Mouse (Mus musculus) myocyte (in vitro differentiated cells): ENCODE data around the gene Sema3a. TPM values are rescaled to one million over a fixed set of nuclear protein-coding genes. Genes with fewer than 3 reads are reported as not detected.
"Not testable (repeated sequence)": the region's sequence is repeated elsewhere in the genome, so short reads cannot be mapped to it uniquely, and the experiment has no call there.

Experiments used
- H3K27me3 ChIP-seq: one replicate; pipeline ENCODE4 v1.6.1; 2011; ENCODE audit not compliant: control insufficient read depth, insufficient read depth, insufficient read length
- H3K36me3 ChIP-seq: one replicate; pipeline ENCODE4 v1.6.1; 2011; ENCODE audit not compliant: control insufficient read depth, insufficient read depth
- H3K4me2 ChIP-seq: one replicate; pipeline ENCODE4 v1.6.1; 2011; ENCODE audit warnings: low read depth, control low read depth
- H3K4me3 ChIP-seq: one replicate; pipeline ENCODE4 v1.5.1; 2011; ENCODE audit warnings: mild to moderate bottlenecking, control low read depth, moderate library complexity
- H3K79me2 ChIP-seq: one replicate; pipeline ENCODE4 v1.6.1; 2011; ENCODE audit not compliant: control insufficient read depth, insufficient read depth
- H3ac ChIP-seq: one replicate; pipeline ENCODE4 v1.6.1; 2011; ENCODE audit not compliant: control insufficient read depth, insufficient read length
- CEBPB ChIP-seq: IDR thresholded peaks from 2 replicates; pipeline ENCODE4 v1.6.1; 2011; ENCODE audit warnings: mild to moderate bottlenecking, moderate library complexity; ENCODE audit not compliant: poor library complexity, insufficient read depth, severe bottlenecking
- E2F4 ChIP-seq: IDR thresholded peaks from one replicate; pipeline ENCODE4 v1.6.1; 2011; ENCODE audit warnings: mild to moderate bottlenecking, control low read depth, moderate library complexity; ENCODE audit not compliant: insufficient read depth
- MAX ChIP-seq: IDR thresholded peaks from one replicate; pipeline ENCODE4 v1.6.1; 2011; ENCODE audit warnings: low read depth, mild to moderate bottlenecking, control low read depth
- MYOD1 ChIP-seq, 3 experiments: IDR thresholded peaks; one replicate each; pipeline ENCODE4 v1.6.1; 2011; ENCODE audit warnings: control low read depth in 2 of 3, low read depth in 2 of 3, mild to moderate bottlenecking in 2 of 3, moderate library complexity in 1 of 3; ENCODE audit not compliant: insufficient read length in 2 of 3, control insufficient read depth in 1 of 3
- MYOG ChIP-seq, 3 experiments: IDR thresholded peaks; one replicate each; pipeline ENCODE4 v1.6.1; 2011; ENCODE audit warnings: control low read depth in 2 of 3, low read depth in 2 of 3, mild to moderate bottlenecking in 2 of 3; ENCODE audit not compliant: insufficient read length in 2 of 3, control insufficient read depth in 1 of 3, insufficient read depth in 1 of 3
- POLR2A ChIP-seq: IDR thresholded peaks from one replicate; pipeline ENCODE4 v1.6.1; 2011; ENCODE audit warnings: low read depth, mild to moderate bottlenecking, control low read depth, moderate library complexity; ENCODE audit not compliant: insufficient read length
- POLR2AphosphoS2 ChIP-seq: IDR thresholded peaks from one replicate; pipeline ENCODE4 v1.6.1; 2011; ENCODE audit warnings: low read depth, control low read depth; ENCODE audit not compliant: insufficient read length
- REST ChIP-seq: IDR thresholded peaks from one replicate; pipeline ENCODE4 v1.6.1; 2011; ENCODE audit warnings: mild to moderate bottlenecking, control low read depth, moderate library complexity; ENCODE audit not compliant: insufficient read depth, insufficient read length
- SRF ChIP-seq: IDR thresholded peaks from one replicate; pipeline ENCODE4 v1.6.1; 2011; ENCODE audit warnings: low read depth; ENCODE audit not compliant: control insufficient read depth, insufficient read length
- TCF12 ChIP-seq: IDR thresholded peaks from one replicate; pipeline ENCODE4 v1.6.1; 2011; ENCODE audit warnings: mild to moderate bottlenecking, control low read depth; ENCODE audit not compliant: poor library complexity, insufficient read depth, severe bottlenecking
- TCF3 ChIP-seq: IDR thresholded peaks from one replicate; pipeline ENCODE4 v1.6.1; 2011; ENCODE audit warnings: low read depth, control low read depth; ENCODE audit not compliant: insufficient read length
- USF1 ChIP-seq: IDR thresholded peaks from one replicate; pipeline ENCODE4 v1.6.1; 2011; ENCODE audit warnings: low read depth, mild to moderate bottlenecking, control low read depth, moderate library complexity
- polyA plus RNA-seq: library from polyadenylated mRNA; unstranded; fragments of >200 nt; fragmentation: generic; extraction: Trizol; gene quantifications from one replicate; pipeline ENCODE4 v1.2.1, GENCODE M21; 2012; ENCODE audit warnings: missing spikeins

Gene Sema3a
- polyA plus RNA-seq, 1 experiment, result 7.2 TPM

- Histone ChIP-seq H3K79me2 (no peaks in the 10 kb centered on the region), H3K27me3 (no peaks in the 10 kb centered on the region), H3ac (no peak overlapping the region), H3K4me2 (no peak overlapping the region), H3K36me3 (peaks cover 7% of the 10 kb centered on the region), H3K4me3 (no peak overlapping the region)
- no peak for TF ChIP-seq MYOD1 (IDR thresholded peaks at IDR 0.05; ENCODE audit: control insufficient read depth in 1 of 3, insufficient read length in 2 of 3, low read depth in 2 of 3)
- TF ChIP-seq SRF, result no peak
- TF ChIP-seq POLR2A, result no peak
- no peak for TF ChIP-seq POLR2AphosphoS2
- no peak for TF ChIP-seq USF1
- no peak for TF ChIP-seq MYOG (IDR thresholded peaks at IDR 0.05; ENCODE audit: control insufficient read depth in 1 of 3, insufficient read depth in 1 of 3, insufficient read length in 2 of 3, low read depth in 2 of 3)
- no peak for TF ChIP-seq CEBPB
- no peak for TF ChIP-seq E2F4
- TF ChIP-seq TCF3, result no peak
- no peak for TF ChIP-seq REST
- TF ChIP-seq MAX, result no peak
- TF ChIP-seq TCF12, result no peak
These were observed 345.1 kb downstream of the Sema3a start for GRCm38 (mm10) chr5:13470057-13470905.

DNA sequence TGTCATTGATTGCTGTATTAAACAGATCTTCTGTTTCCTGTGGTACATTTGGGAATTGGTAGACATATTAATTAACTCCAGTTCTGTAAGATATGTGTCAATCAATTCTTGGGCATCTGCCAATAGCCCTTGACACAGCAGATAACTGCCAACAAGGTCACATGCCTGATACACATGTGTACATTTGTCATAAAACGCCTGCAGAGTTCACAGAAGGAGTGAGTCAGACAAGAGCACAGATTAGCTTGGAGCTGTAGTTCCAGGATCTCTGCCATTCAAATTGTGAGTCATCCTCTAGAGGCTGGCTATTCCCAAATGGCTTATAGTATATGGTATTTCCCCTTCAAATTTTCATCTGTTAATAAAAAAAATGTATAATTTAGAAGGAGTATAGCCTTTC lies 352.4 kb downstream of the Sema3a start:
- Histone ChIP-seq H3K79me2 (no peaks in the 10 kb centered on the region), H3K4me2 (no peak overlapping the region), H3K27me3 (no peaks in the 10 kb centered on the region), H3ac (no peak overlapping the region), H3K36me3 (peaks cover 7% of the 10 kb centered on the region), H3K4me3 (no peak overlapping the region)
- TF ChIP-seq POLR2A (no peak), MYOD1 (IDR thresholded peaks at IDR 0.05; ENCODE audit: control insufficient read depth in 1 of 3, insufficient read length in 2 of 3, low read depth in 2 of 3) (no peak), MAX (no peak), USF1 (peak; percentile 82), E2F4 (no peak), MYOG (IDR thresholded peaks at IDR 0.05; ENCODE audit: control insufficient read depth in 1 of 3, insufficient read depth in 1 of 3, insufficient read length in 2 of 3, low read depth in 2 of 3) (no peak), TCF3 (no peak)

DNA sequence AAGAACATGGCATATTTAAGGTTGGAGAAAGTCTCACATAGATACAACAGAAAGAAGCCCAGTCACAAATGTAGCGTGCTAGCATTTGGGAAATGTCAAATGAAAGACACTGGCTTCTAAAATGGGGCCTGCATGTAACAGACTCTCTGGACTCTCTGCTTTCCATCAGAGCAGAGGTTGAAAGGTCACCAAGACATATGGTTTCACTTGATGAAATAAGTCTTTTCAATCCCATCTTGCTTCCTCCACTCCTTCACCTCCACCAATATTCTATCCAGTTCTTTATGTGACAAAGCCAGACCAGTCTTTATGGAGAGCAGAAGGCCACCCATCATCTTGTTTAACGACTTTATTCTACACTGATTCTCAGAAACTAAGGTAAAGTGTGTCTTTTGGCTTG lies 363.5 kb downstream of the Sema3a start:
- H3K79me2 ChIP-seq, result peaks cover 4% of the 10 kb centered on the region
- no peak overlapping the region for H3K4me2 ChIP-seq
- H3K27me3 ChIP-seq, result no peaks in the 10 kb centered on the region
- no peak overlapping the region for H3K4me3 ChIP-seq
- H3K36me3 ChIP-seq, result no peaks in the 10 kb centered on the region
- H3ac ChIP-seq, result no peak overlapping the region
- TF ChIP-seq TCF12, result no peak
- no peak for TF ChIP-seq E2F4
- no peak for TF ChIP-seq MYOD1 (IDR thresholded peaks at IDR 0.05; ENCODE audit: control insufficient read depth in 1 of 3, insufficient read length in 2 of 3, low read depth in 2 of 3)
- TF ChIP-seq MYOG (IDR thresholded peaks at IDR 0.05; ENCODE audit: control insufficient read depth in 1 of 3, insufficient read depth in 1 of 3, insufficient read length in 2 of 3, low read depth in 2 of 3), result no peak
- TF ChIP-seq POLR2A, result no peak
- TF ChIP-seq MAX, result no peak
- no peak for TF ChIP-seq USF1
- TF ChIP-seq TCF3, result no peak
- TF ChIP-seq SRF, result no peak
- no peak for TF ChIP-seq REST
- TF ChIP-seq CEBPB, result no peak
- TF ChIP-seq POLR2AphosphoS2, result no peak

DNA sequence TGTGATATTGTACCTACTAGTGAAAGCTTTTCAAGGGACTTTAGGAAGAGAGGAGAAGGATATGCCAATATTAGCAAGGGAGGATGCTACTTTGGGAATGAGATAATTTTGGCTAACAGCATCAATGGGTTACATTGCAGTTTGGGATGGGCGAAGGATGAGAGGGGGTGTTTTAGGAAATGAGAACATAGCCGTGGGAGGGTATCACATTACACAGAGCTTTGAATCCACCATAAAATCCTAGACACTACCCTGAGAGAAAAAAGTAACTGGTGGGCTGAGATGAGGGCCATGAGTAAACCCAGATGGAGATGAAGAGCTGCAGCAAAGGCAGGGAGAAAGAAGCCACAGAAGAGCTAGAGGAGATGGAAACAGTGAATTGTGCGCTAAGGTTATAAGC lies 370.8 kb downstream of the Sema3a start:
- not testable (repeated sequence) for H3K4me3 ChIP-seq, H3K79me2 ChIP-seq, H3ac ChIP-seq, H3K27me3 ChIP-seq, H3K4me2 ChIP-seq, H3K36me3 ChIP-seq

DNA sequence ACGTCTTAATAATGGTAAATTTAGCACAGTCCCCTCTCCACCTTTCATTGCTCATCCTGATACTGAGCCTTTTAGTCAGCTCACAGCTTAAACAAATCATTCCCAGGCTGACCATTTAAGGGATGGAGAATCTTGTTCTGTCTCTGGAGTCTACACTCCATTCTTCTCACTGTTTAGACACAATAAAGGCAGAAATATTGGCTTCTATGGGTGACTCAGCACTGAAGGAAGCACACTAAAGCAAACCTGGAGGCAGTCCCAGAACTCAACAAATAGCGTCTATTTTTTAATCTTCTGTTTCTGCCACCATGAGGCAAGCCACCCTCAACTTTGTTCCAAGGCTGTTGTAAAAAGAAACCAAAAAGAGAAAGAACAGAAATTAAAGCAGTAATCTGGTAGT lies 374.6 kb downstream of the Sema3a start:
- no peak overlapping the region for H3K4me3 ChIP-seq
- no peak overlapping the region for H3ac ChIP-seq

More for the DNA sequence above, 374.6 kb downstream of the Sema3a start:
- Histone ChIP-seq H3K27me3 (no peaks in the 10 kb centered on the region), H3K4me2 (peak overlapping the region; percentile 38), H3K36me3 (no peaks in the 10 kb centered on the region), H3K79me2 (no peaks in the 10 kb centered on the region)
- TF ChIP-seq E2F4 (no peak), USF1 (no peak), MYOD1 (IDR thresholded peaks at IDR 0.05; ENCODE audit: control insufficient read depth in 1 of 3, insufficient read length in 2 of 3, low read depth in 2 of 3) (no peak), MYOG (IDR thresholded peaks at IDR 0.05; ENCODE audit: control insufficient read depth in 1 of 3, insufficient read depth in 1 of 3, insufficient read length in 2 of 3, low read depth in 2 of 3) (no peak), POLR2A (no peak), REST (no peak), POLR2AphosphoS2 (no peak), TCF12 (no peak), TCF3 (no peak), CEBPB (no peak), MAX (no peak)
